Mouse (Mus musculus) MEL (cell line): ENCODE data around the gene Olfr728. TPM values are rescaled to one million over a fixed set of nuclear protein-coding genes. Genes with fewer than 3 reads are reported as not detected.

Source experiments
- DNase-seq: peaks from one replicate; pipeline ENCODE4 v3.0.0; 2011; ENCODE audit warnings: low read depth, low spot score
- H3K27ac ChIP-seq: 2 replicates; pipeline ENCODE4 v1.5.1; 2012; ENCODE audit warnings: low read depth, mild to moderate bottlenecking, control low read depth, low read length, moderate library complexity; ENCODE audit not compliant: control insufficient read depth
- H3K27me3 ChIP-seq, 2 experiments: fragments of 150-350 bp in 1 of 2; sonication (generic) in 1 of 2; 2 replicates each; pipeline ENCODE4 v1.6.1; 2012; ENCODE audit warnings: low read length in 2 of 2, mild to moderate bottlenecking in 2 of 2, improper control_type of control experiment in 1 of 2, moderate library complexity in 1 of 2; ENCODE audit not compliant: insufficient read depth in 2 of 2, control insufficient read depth in 1 of 2
- H3K36me3 ChIP-seq, 2 experiments: 2 replicates each; pipeline ENCODE4 v1.6.1; 2012 to 2014; ENCODE audit warnings: low read length in 2 of 2, improper control_type of control experiment in 1 of 2, inconsistent platforms in 1 of 2, mild to moderate bottlenecking in 1 of 2; ENCODE audit not compliant: insufficient read depth in 2 of 2, control insufficient read depth in 1 of 2
- H3K4me1 ChIP-seq, 2 experiments: fragments of 150-350 bp in 1 of 2; sonication (generic) in 1 of 2; 2 replicates each; pipeline ENCODE4 v1.6.1; 2012; ENCODE audit warnings: low read length in 2 of 2, improper control_type of control experiment in 1 of 2, mild to moderate bottlenecking in 1 of 2; ENCODE audit not compliant: insufficient read depth in 2 of 2, control insufficient read depth in 1 of 2
- H3K4me3 ChIP-seq, 2 experiments: fragments of 150-350 bp in 1 of 2; sonication (generic) in 1 of 2; 2 replicates each; pipeline ENCODE4 v1.5.1; 2012; ENCODE audit warnings: low read depth in 2 of 2, low read length in 2 of 2, mild to moderate bottlenecking in 2 of 2, moderate library complexity in 2 of 2, control low read depth in 1 of 2, improper control_type of control experiment in 1 of 2; ENCODE audit not compliant: control insufficient read depth in 1 of 2, insufficient read depth in 1 of 2
- H3K79me2 ChIP-seq: 2 replicates; pipeline ENCODE4 v1.6.1; 2012; ENCODE audit warnings: mild to moderate bottlenecking, low read length, moderate library complexity; ENCODE audit not compliant: control insufficient read depth, poor library complexity, insufficient read depth
- H3K9ac ChIP-seq: 2 replicates; pipeline ENCODE4 v1.6.1; 2012; ENCODE audit warnings: low read depth, mild to moderate bottlenecking, control low read depth, low read length, moderate library complexity; ENCODE audit not compliant: control insufficient read depth, poor library complexity, severe bottlenecking
- H3K9me3 ChIP-seq: fragments of 150-350 bp; sonication (generic); replicated peaks from 2 replicates; pipeline ENCODE4 v1.6.1; 2012; ENCODE audit warnings: mild to moderate bottlenecking, low read length, improper control_type of control experiment, moderate library complexity; ENCODE audit not compliant: insufficient read depth
- BHLHE40 ChIP-seq: IDR thresholded peaks from 2 replicates; pipeline ENCODE4 v1.6.1; 2012; ENCODE audit warnings: low read depth, mild to moderate bottlenecking, inconsistent platforms, low read length, improper control_type of control experiment, borderline replicate concordance
- CHD1 ChIP-seq: IDR thresholded peaks from 2 replicates; pipeline ENCODE4 v1.6.1; 2012; ENCODE audit warnings: low read depth, mild to moderate bottlenecking, inconsistent platforms, low read length, improper control_type of control experiment
- CHD2 ChIP-seq: IDR thresholded peaks from 2 replicates; pipeline ENCODE4 v1.6.1; 2011; ENCODE audit warnings: low read length, improper control_type of control experiment
- CTCF ChIP-seq, 3 experiments: IDR thresholded peaks in 2 of 3; conservative IDR thresholded peaks in 1 of 3; 2 replicates each; pipeline ENCODE4 v1.5.1; 2011 to 2012; ENCODE audit warnings: low read length in 3 of 3, low read depth in 2 of 3, mild to moderate bottlenecking in 2 of 3, improper control_type of control experiment in 1 of 3, inconsistent platforms in 1 of 3, mixed read lengths in 1 of 3, moderate library complexity in 1 of 3; ENCODE audit not compliant: control insufficient read depth in 1 of 3, insufficient read depth in 1 of 3, poor library complexity in 1 of 3, severe bottlenecking in 1 of 3
- E2F4 ChIP-seq: IDR thresholded peaks from 2 replicates; pipeline ENCODE4 v1.6.1; 2011; ENCODE audit warnings: low read depth, low read length, improper control_type of control experiment, borderline replicate concordance
- EP300 ChIP-seq, 2 experiments: IDR thresholded peaks; 2 replicates each; pipeline ENCODE4 v1.6.1; 2011; ENCODE audit warnings: improper control_type of control experiment in 2 of 2, low read length in 2 of 2, low read depth in 1 of 2, mild to moderate bottlenecking in 1 of 2
- GATA1 ChIP-seq: IDR thresholded peaks from 2 replicates; pipeline ENCODE4 v1.6.1; 2011; ENCODE audit warnings: low read depth, low read length, improper control_type of control experiment
- HCFC1 ChIP-seq: IDR thresholded peaks from 2 replicates; pipeline ENCODE4 v1.6.1; 2012; ENCODE audit warnings: low read depth, mild to moderate bottlenecking, inconsistent platforms, low read length, improper control_type of control experiment, moderate library complexity
- JUND ChIP-seq: IDR thresholded peaks from 2 replicates; pipeline ENCODE4 v1.6.1; 2011; ENCODE audit warnings: low read depth, mild to moderate bottlenecking, improper control_type of control experiment, low read length
- KAT2A ChIP-seq: conservative IDR thresholded peaks from 2 replicates; pipeline ENCODE4 v1.6.1; 2012; ENCODE audit warnings: low read depth, low read length, improper control_type of control experiment, inconsistent platforms
- MAX ChIP-seq: IDR thresholded peaks from 2 replicates; pipeline ENCODE4 v1.6.1; 2011; ENCODE audit warnings: low read length, improper control_type of control experiment
- MXI1 ChIP-seq: IDR thresholded peaks from 2 replicates; pipeline ENCODE4 v1.6.1; 2011; ENCODE audit warnings: mild to moderate bottlenecking, low read depth, low read length, improper control_type of control experiment
- MYB ChIP-seq: IDR thresholded peaks from 2 replicates; pipeline ENCODE4 v1.6.1; 2011; ENCODE audit warnings: mild to moderate bottlenecking, low read depth, low read length, improper control_type of control experiment
- MYC ChIP-seq: IDR thresholded peaks from 2 replicates; pipeline ENCODE4 v1.6.1; 2011; ENCODE audit warnings: low read depth, mild to moderate bottlenecking, low read length, improper control_type of control experiment, moderate library complexity
- NELFE ChIP-seq: IDR thresholded peaks from 2 replicates; pipeline ENCODE4 v1.6.1; 2011; ENCODE audit warnings: low read depth, low read length, improper control_type of control experiment
- NRF1 ChIP-seq: IDR thresholded peaks from 2 replicates; pipeline ENCODE4 v1.6.1; 2014; ENCODE audit warnings: low read depth, mild to moderate bottlenecking, inconsistent platforms, low read length, improper control_type of control experiment, moderate library complexity; ENCODE audit not compliant: poor library complexity, insufficient read depth, severe bottlenecking
- POLR2A ChIP-seq, 2 experiments: IDR thresholded peaks; 2 replicates each; pipeline ENCODE4 v1.6.1; 2011 to 2012; ENCODE audit warnings: low read length in 2 of 2, mild to moderate bottlenecking in 2 of 2, control low read depth in 1 of 2, improper control_type of control experiment in 1 of 2, low read depth in 1 of 2, moderate library complexity in 1 of 2; ENCODE audit not compliant: control insufficient read depth in 1 of 2, insufficient read depth in 1 of 2, poor library complexity in 1 of 2
- POLR2AphosphoS2 ChIP-seq: IDR thresholded peaks from 2 replicates; pipeline ENCODE4 v1.6.1; 2011; ENCODE audit warnings: low read length, improper control_type of control experiment
- RAD21 ChIP-seq: IDR thresholded peaks from 2 replicates; pipeline ENCODE4 v1.6.1; 2011; ENCODE audit warnings: mild to moderate bottlenecking, low read depth, low read length, improper control_type of control experiment
- RCOR1 ChIP-seq: IDR thresholded peaks from 2 replicates; pipeline ENCODE4 v1.6.1; 2012; ENCODE audit warnings: low read depth, mild to moderate bottlenecking, inconsistent platforms, low read length, improper control_type of control experiment
- TAL1 ChIP-seq: IDR thresholded peaks from 2 replicates; pipeline ENCODE4 v1.6.1; 2012; ENCODE audit warnings: mild to moderate bottlenecking, inconsistent platforms, low read length, moderate library complexity, mixed read lengths
- USF1 ChIP-seq: IDR thresholded peaks from 2 replicates; pipeline ENCODE4 v1.6.1; 2014; ENCODE audit warnings: low read depth, mild to moderate bottlenecking, inconsistent platforms, low read length, improper control_type of control experiment, moderate library complexity
- ZC3H11A ChIP-seq: IDR thresholded peaks from 2 replicates; pipeline ENCODE4 v1.6.1; 2012; ENCODE audit warnings: low read depth, mild to moderate bottlenecking, inconsistent platforms, low read length, improper control_type of control experiment
- polyA plus RNA-seq, 2 experiments: library from polyadenylated mRNA; stranded (reverse) in 1 of 2; unstranded in 1 of 2; fragments of >175 nt in 1 of 2; fragments of >200 nt in 1 of 2; gene quantifications; 2 replicates each; pipeline versions ENCODE4 v1.2.1 to v1.2.4; 2012; ENCODE audit warnings: low replicate concordance in 2 of 2, low read depth in 1 of 2; ENCODE audit not compliant: insufficient read length in 2 of 2, insufficient read depth in 1 of 2, missing spikeins in 1 of 2
- total RNA-seq: library from RNA; depleted of rRNA; stranded (reverse); fragments of 300-350 nt; gene quantifications from 2 replicates; pipeline ENCODE4 v1.2.3, GENCODE M21; 2012; rRNA removed

The Olfr728 gene
- total RNA-seq (not detected in 2 replicates), polyA plus RNA-seq (not detected)

DNA sequence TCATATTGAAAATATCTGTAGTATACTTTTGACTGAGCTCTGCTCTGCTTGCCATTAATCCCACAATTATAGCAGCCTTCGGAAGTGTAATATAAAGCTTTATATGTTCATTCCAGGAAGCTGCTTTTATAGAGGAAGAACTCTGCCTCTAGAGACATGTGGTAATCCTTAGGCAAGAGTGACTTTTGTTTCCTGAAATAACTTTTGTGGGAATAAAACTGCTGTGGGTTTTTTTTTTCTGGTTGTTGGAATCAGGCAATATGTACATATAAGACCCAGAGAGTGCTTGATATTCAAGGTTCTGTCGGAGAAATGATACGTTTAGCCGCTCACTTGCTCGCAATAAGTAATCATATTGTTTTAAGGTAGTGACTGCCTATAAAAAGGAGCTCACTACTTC, at the start of gene Olfr728:
Olfr728 (minus strand) TSS at position 101 of the 400 bp plus-strand sequence.
- Histone ChIP-seq H3K9ac (no peak within 1 kb of the TSS), H3K4me3 (no peak within 1 kb of the TSS), H3K27ac (no peak within 1 kb of the TSS), H3K4me1 (no peaks in the 10 kb centered on the region), H3K9me3 (no peaks in the 10 kb centered on the region), H3K27me3 (no peaks in the 10 kb centered on the region), H3K36me3 (no peaks in the 10 kb centered on the region), H3K79me2 (no peaks in the 10 kb centered on the region)
- no peak for DNase-seq
- no peak for TF ChIP-seq HCFC1
- TF ChIP-seq MAX: no peak
- TF ChIP-seq E2F4: no peak
- TF ChIP-seq CHD1: no peak
- TF ChIP-seq GATA1: no peak
- no peak for TF ChIP-seq CHD2
- no peak for TF ChIP-seq RAD21
- TF ChIP-seq NRF1: no peak
- TF ChIP-seq RCOR1: no peak
- TF ChIP-seq JUND: no peak
- TF ChIP-seq POLR2AphosphoS2: no peak
- TF ChIP-seq KAT2A: no peak
- TF ChIP-seq EP300 (IDR thresholded peaks at IDR 0.05; ENCODE audit: low read depth in 1 of 2, low read length in 2 of 2): no peak
- no peak for TF ChIP-seq NELFE
- TF ChIP-seq TAL1: no peak

DNA sequence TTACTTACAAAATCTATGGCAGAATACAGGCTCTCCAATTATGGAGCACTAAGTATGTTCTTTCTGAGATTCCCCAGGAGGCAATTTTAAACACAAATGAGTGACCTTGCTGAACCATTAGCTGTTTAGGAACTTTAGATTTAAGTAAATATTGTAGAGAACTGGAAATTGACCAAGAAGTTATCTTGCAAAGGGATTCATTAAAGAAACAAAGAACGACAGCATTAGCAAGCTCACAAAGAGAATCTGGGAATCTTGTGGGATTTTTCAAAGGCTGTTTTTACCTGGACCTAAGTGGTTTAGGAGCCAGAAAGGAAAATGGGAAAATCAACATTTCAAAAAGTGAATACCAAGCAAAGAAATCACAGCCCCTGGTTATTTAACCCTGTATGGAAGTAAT, 45.6 kb upstream of the Olfr728 start, which contains the start of gene Olfr730:
Olfr730 (minus strand) TSS at position 101 of the 400 bp plus-strand sequence.
- Histone ChIP-seq H3K9me3 (no peaks in the 10 kb centered on the region), H3K36me3 (no peaks in the 10 kb centered on the region), H3K4me1 (no peaks in the 10 kb centered on the region), H3K27me3 (no peaks in the 10 kb centered on the region), H3K79me2 (no peaks in the 10 kb centered on the region), H3K9ac (no peak within 1 kb of the TSS), H3K4me3 (no peak within 1 kb of the TSS), H3K27ac (no peak within 1 kb of the TSS)
- TF ChIP-seq CTCF (IDR thresholded peaks at IDR 0.05 in 2 of 3, conservative IDR thresholded peaks at IDR 0.05 in 1 of 3; ENCODE audit: control insufficient read depth in 1 of 3, insufficient read depth in 1 of 3, low read depth in 2 of 3, low read length in 3 of 3, poor library complexity in 1 of 3, severe bottlenecking in 1 of 3): no peak
- no peak for TF ChIP-seq NELFE
- TF ChIP-seq RCOR1: no peak
- no peak for TF ChIP-seq MYC
- TF ChIP-seq MAX: no peak
- no peak for TF ChIP-seq MYB
- no peak for TF ChIP-seq BHLHE40
- TF ChIP-seq ZC3H11A: no peak
- no peak for TF ChIP-seq POLR2A (IDR thresholded peaks at IDR 0.05; ENCODE audit: control insufficient read depth in 1 of 2, insufficient read depth in 1 of 2, low read depth in 1 of 2, low read length in 2 of 2, poor library complexity in 1 of 2)
- no peak for TF ChIP-seq USF1
- TF ChIP-seq POLR2AphosphoS2: no peak
- no peak for TF ChIP-seq MXI1
- no peak for DNase-seq
